Mouse (Mus musculus): ENCODE results near the gene Bfar. TPM values are rescaled to one million over a fixed set of nuclear protein-coding genes. Genes with fewer than 3 reads are reported as not detected.
A peak's percentile ranks its signal among the peaks of the same experiment; 100 is the strongest.
"Not testable (repeated sequence)": the region's sequence is repeated elsewhere in the genome, so short reads cannot be mapped to it uniquely, and the experiment has no call there.

Gene Bfar
- total RNA-seq (2021): 10 to 100 TPM; 41.2 to 44.2 TPM

GRCm38 (mm10) chr16:13671685-13672385 lies at the start of gene Bfar, which contains the start of gene 3110001I22Rik:
Bfar (plus strand) TSS chr16:13671858.
3110001I22Rik (plus strand) TSS chr16:13671929.
- DNase-seq: peak; percentile 93 to 94
- intact Hi-C loops (cut with DNase I): loop anchor here (5.0 to 10.0 kb wide), 2 partner anchors 230 to 483 kb away; partner anchors contain the start of genes Mpv17l and Pdxdc1

GRCm38 (mm10) chr16:13628345-13628744 lies 43.3 kb upstream of the Bfar start:
- intact Hi-C loops (cut with DNase I): loop anchor here (2.0 to 10.0 kb wide), 3 partner anchors 96 to 514 kb away; no protein-coding TSS in a partner anchor
- DNase-seq: peak; percentile 20 to 22

- intact Hi-C loops (cut with DNase I): loop anchor here (5.0 kb wide), 1 partner anchor 94 kb away; the partner anchor contains the start of gene Pla2g10
- DNase-seq: not testable (repeated sequence)
Measured at GRCm38 (mm10) chr16:13638198-13638597, 33.5 kb upstream of the Bfar start.

GRCm38 (mm10) chr16:13639508-13639907 lies 32.1 kb upstream of the Bfar start:
- no peak for DNase-seq
- intact Hi-C loops (cut with DNase I): loop anchor here (5.0 kb wide), 1 partner anchor 93 kb away; the partner anchor contains the start of gene Pla2g10

GRCm38 (mm10) chr16:13640064-13640463 lies 31.6 kb upstream of the Bfar start:
- peak; percentile 5 to 21 for DNase-seq

GRCm38 (mm10) chr16:13644474-13644873 lies 27.2 kb upstream of the Bfar start:
- intact Hi-C loops (cut with DNase I): no loop called here
- DNase-seq: no peak

More at GRCm38 (mm10) chr16:13640064-13640463, 31.6 kb upstream of the Bfar start:
- intact Hi-C loops (cut with DNase I): no loop called here

- intact Hi-C loops (cut with DNase I): no loop called here
- DNase-seq: no peak
Measured at GRCm38 (mm10) chr16:13645930-13646329, 25.7 kb upstream of the Bfar start.

- intact Hi-C loops (cut with DNase I): no loop called here
- no peak for DNase-seq
Measured at GRCm38 (mm10) chr16:13658886-13659285, 12.8 kb upstream of the Bfar start.

- DNase-seq: no peak
Measured at GRCm38 (mm10) chr16:13660736-13661135, 10.9 kb upstream of the Bfar start.

GRCm38 (mm10) chr16:13667878-13668343 lies 3.7 kb upstream of the Bfar start, which contains the start of gene Parn:
Parn (minus strand) TSS chr16:13668170.
- peak; percentile 94 to 95 for DNase-seq
- intact Hi-C loops (cut with DNase I): loop anchor here (5.0 kb wide), 1 partner anchor 231 kb away; no protein-coding TSS in a partner anchor

More at GRCm38 (mm10) chr16:13660736-13661135, 10.9 kb upstream of the Bfar start:
- intact Hi-C loops (cut with DNase I): no loop called here

GRCm38 (mm10) chr16:13668402-13669108 lies 3.1 kb upstream of the Bfar start:
- peak; percentile 3 to 7 for DNase-seq
- intact Hi-C loops (cut with DNase I): loop anchor here (5.0 kb wide), 1 partner anchor 231 kb away; no protein-coding TSS in a partner anchor

- intact Hi-C loops (cut with DNase I): loop anchor here (5.0 kb wide), 1 partner anchor 232 kb away; no protein-coding TSS in a partner anchor
- DNase-seq: no peak
Measured at GRCm38 (mm10) chr16:13669282-13669681, 2.4 kb upstream of the Bfar start.

- intact Hi-C loops (cut with DNase I): loop anchor here (5.0 to 10.0 kb wide), 2 partner anchors 231 to 484 kb away; partner anchors contain the start of genes Mpv17l and Pdxdc1
- DNase-seq: not testable (repeated sequence)
Measured at GRCm38 (mm10) chr16:13670896-13671295, 762 bp upstream of the Bfar start.

- DNase-seq: peak; percentile 80 to 83
- intact Hi-C loops (cut with DNase I): loop anchor here (5.0 to 10.0 kb wide), 2 partner anchors 230 to 482 kb away; partner anchors contain the start of genes Mpv17l and Pdxdc1
Measured at GRCm38 (mm10) chr16:13672386-13672898, 784 bp downstream of the Bfar start.

GRCm38 (mm10) chr16:13673114-13673513 lies 1.5 kb downstream of the Bfar start:
- intact Hi-C loops (cut with DNase I): loop anchor here (5.0 to 10.0 kb wide), 2 partner anchors 229 to 482 kb away; partner anchors contain the start of genes Mpv17l and Pdxdc1
- DNase-seq: no peak

GRCm38 (mm10) chr16:13674511-13674910 lies 2.9 kb downstream of the Bfar start:
- intact Hi-C loops (cut with DNase I): loop anchor here (5.0 to 10.0 kb wide), 2 partner anchors 228 to 480 kb away; partner anchors contain the start of genes Mpv17l and Pdxdc1
- no peak for DNase-seq

- intact Hi-C loops (cut with DNase I): loop anchor here (10.0 kb wide), 1 partner anchor 476 kb away; no protein-coding TSS in a partner anchor
- DNase-seq: peak in 1 of 2 experiments; percentile 7
Measured at GRCm38 (mm10) chr16:13678601-13679319, 7.1 kb downstream of the Bfar start.

GRCm38 (mm10) chr16:13698998-13699397 lies 27.3 kb downstream of the Bfar start:
- intact Hi-C loops (cut with DNase I): no loop called here

GRCm38 (mm10) chr16:13702184-13702583 lies 30.5 kb downstream of the Bfar start:
- intact Hi-C loops (cut with DNase I): no loop called here
- no peak for DNase-seq

More at GRCm38 (mm10) chr16:13698998-13699397, 27.3 kb downstream of the Bfar start:
- DNase-seq: no peak

Data from heart, postnatal 10 days (tissue).